Mouse (Mus musculus) limb, embryonic 12.5 days (tissue): ENCODE measurements around the gene Gm14692. TPM values are rescaled to one million over a fixed set of nuclear protein-coding genes. Genes with fewer than 3 reads are reported as not detected.
"Not testable (repeated sequence)": the region's sequence is repeated elsewhere in the genome, so short reads cannot be mapped to it uniquely, and the experiment has no call there.

Experiments used
- ATAC-seq: fragments of 200-750 bp; cut with Nextera tagmentation; 2 replicates; pipeline ENCODE4 v1.8.0; 2017; ENCODE audit warnings: low read depth, moderate TSS enrichment; ENCODE audit not compliant: insufficient number of reproducible peaks, insufficient read depth, low FRiP score, low TSS enrichment
- H3K27ac ChIP-seq: fragments of 300-500 bp; sonication (generic); 2 replicates; pipeline ENCODE4 v1.5.1; 2016; ENCODE audit warnings: mild to moderate bottlenecking, moderate library complexity
- H3K27me3 ChIP-seq: fragments of 300-500 bp; sonication (generic); 2 replicates; pipeline ENCODE4 v1.6.1; 2016; ENCODE audit warnings: mild to moderate bottlenecking, moderate library complexity
- H3K36me3 ChIP-seq: fragments of 300-500 bp; sonication (generic); 2 replicates; pipeline ENCODE4 v1.6.1; 2016; ENCODE audit warnings: mild to moderate bottlenecking, moderate library complexity
- H3K4me1 ChIP-seq: fragments of 300-500 bp; sonication (generic); replicated peaks from 2 replicates; pipeline ENCODE4 v1.6.1; 2016
- H3K4me2 ChIP-seq: fragments of 300-500 bp; sonication (generic); 2 replicates; pipeline ENCODE4 v1.6.1; 2016; ENCODE audit warnings: mild to moderate bottlenecking, moderate library complexity
- H3K4me3 ChIP-seq: fragments of 300-500 bp; sonication (generic); replicated peaks from 2 replicates; pipeline ENCODE4 v1.5.1; 2016; ENCODE audit warnings: mild to moderate bottlenecking
- H3K9ac ChIP-seq: fragments of 300-500 bp; sonication (generic); replicated peaks from 2 replicates; pipeline ENCODE4 v1.6.1; 2016; ENCODE audit warnings: mild to moderate bottlenecking, moderate library complexity
- H3K9me3 ChIP-seq: fragments of 300-500 bp; sonication (generic); 2 replicates; pipeline ENCODE4 v1.6.1; 2016; ENCODE audit warnings: mild to moderate bottlenecking, moderate library complexity
- WGBS: fragments of 180-500 bp; shearing (Covaris S2); methylation state at CpG from one replicate; pipeline ENCODE4 v1.1.7; 2016; 5-methylcytosine and 5-hydroxymethylcytosine counted together
- polyA plus RNA-seq: library from polyadenylated mRNA; unstranded; fragments of >200 nt; fragmentation: Nextera tagmentation; extraction: Ambion mirVana; gene quantifications from 2 replicates; pipeline ENCODE4 v1.2.1, GENCODE M21; 2016

Gm14692 gene
- polyA plus RNA-seq: not detected in 2 replicates

DNA sequence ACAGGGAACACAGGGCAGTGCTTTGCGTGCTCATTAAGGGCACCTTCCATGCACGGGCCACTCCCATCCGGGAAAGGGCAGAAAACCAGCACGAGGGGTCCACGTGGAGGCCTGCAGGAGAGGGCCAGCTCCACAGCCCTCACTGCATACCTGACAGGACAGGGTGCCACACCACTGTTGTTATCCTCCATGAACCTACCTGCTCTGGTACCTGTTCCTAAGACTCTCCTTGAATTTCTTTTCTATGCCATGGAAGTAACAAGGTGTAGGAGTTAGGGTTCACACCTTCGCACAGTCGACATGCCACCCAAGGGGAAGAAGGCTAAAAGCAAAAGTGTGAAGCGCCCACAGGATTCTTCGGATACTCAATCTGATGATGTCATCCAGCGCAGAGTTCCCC is at the start of gene Gm14692:
Gene Gm14692, plus strand, starts transcription at position 301 of the 400 bp plus-strand sequence.
- H3K27ac ChIP-seq, H3K4me2 ChIP-seq, ATAC-seq, H3K36me3 ChIP-seq, H3K4me1 ChIP-seq, H3K9me3 ChIP-seq, H3K9ac ChIP-seq, H3K27me3 ChIP-seq, H3K4me3 ChIP-seq: not testable (repeated sequence)
- WGBS: 84% methylated on average over 5 of the region's 10 CpGs

- not testable (repeated sequence) for ATAC-seq, H3K9me3 ChIP-seq, H3K4me1 ChIP-seq, H3K4me3 ChIP-seq, H3K9ac ChIP-seq, H3K4me2 ChIP-seq, H3K27me3 ChIP-seq, H3K27ac ChIP-seq, H3K36me3 ChIP-seq
- WGBS: 91% methylated on average over 5 of the region's 11 CpGs
Measured at GRCm38 (mm10) chrX:67693462-67693861, 2.0 kb upstream of the Gm14692 start, which contains the start of gene Gm1140. Gene Gm1140 (minus strand): TSS chrX:67693562.

Other genes starting within 250 kb of the Gm14692 start
- not detected in 2 replicates for gene Gm1140, start 2.1 kb upstream of the Gm14692 start, polyA plus RNA-seq
- gene 4933436I01Rik, start 225.8 kb downstream of the Gm14692 start, polyA plus RNA-seq: not detected in 2 replicates